Mouse (Mus musculus): ENCODE measurements around the gene Apoc4.

Gene Apoc4

DNA sequence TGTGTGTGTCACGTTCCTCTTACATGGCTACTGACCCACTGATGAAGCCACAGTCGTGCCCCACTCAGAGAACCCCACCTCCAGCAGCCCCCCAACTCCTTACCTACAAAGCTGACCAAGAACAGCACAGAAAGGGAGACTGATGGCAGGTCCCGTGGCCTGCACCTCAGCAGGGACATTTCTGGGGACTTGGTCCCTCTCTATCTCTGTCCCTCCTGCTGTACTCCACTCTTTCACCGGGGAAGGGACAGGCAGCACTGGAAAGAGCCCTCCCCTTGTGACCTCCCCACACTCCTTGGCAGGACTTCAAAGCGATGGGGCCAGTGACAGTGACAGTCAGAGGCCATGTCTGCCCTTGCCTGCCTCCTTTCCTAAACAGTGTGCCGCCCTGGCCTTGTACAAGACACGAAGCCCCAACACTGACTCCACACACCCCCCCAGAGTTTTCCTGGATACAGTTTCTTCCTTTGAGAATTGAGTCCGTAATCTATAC is at the start of gene Apoc4, which contains the start of gene Gm44805:
Gene Apoc4 (minus strand): TSS at position 278 of the 493 bp plus-strand sequence.
Gene Gm44805 (minus strand): TSS at position 222 of the 493 bp plus-strand sequence.
- CTCF ChIA-PET: interaction anchor here (0.7 kb wide), 1 partner anchor 20 kb away, joined by 3 read pairs; no protein-coding TSS in a partner anchor

DNA sequence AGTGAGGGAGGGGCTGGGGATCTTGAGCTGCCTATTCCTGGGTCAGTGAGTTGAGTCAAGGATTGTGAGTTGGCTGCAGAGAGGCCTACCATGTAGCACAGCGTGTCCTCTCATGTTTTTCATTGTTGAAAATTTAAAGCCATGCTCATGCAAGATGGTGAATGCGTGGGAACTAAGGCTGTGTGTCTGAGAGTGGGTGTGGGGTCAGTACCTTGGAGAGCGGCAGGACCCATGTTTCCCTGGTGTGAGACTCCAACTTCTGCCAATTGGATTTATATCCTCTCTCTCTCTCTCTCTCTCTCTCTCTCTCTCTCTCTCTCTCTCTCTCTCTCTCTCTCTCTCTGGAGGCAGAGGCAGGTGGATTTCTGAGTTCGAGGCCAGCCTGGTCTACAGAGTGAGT is 45.3 kb upstream of the Apoc4 start:
- CTCF ChIA-PET: no interaction called here

DNA sequence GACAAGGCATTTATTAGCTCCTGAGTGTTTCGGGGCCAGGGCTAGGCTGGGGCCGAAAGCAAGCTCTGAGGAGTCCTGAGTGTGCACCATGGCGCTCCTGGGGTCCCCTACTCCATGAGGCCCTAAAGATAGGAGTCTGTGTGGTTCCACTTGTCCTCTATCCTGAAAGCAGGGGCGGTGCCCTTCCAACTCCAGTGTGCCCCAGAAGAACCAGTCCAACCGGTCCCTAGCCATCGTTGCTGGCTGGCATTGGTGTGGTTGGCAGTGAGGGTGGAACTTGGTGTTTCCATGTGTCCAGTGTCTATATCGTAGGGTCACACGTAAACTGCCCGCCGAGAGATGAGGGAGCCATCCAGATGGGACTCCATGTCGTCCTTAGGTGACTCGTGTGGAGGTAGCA is 42.9 kb upstream of the Apoc4 start:
- CTCF ChIA-PET: no interaction called here

DNA sequence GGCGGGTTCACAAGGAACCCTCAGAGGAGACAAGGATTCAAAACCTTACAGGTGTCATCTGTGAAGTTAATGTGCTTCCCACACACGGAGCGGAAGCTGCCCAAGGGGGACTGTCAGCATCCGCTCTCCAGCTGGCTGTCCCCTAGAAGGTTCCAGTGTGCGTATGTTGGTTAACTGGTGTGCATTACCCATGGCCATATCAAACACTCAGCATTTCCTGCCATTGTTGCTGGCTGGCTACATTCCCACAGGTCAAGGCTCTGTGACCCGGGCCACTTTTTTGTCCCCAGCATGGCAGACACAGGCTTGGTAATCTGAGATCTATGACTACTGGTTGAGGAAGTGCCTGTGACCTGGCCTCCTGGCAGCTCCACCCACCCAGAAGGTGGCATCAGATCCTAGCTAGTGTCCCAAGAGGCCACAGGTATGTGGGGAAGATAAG is 41.5 kb upstream of the Apoc4 start:
- CTCF ChIA-PET: interaction anchor here (0.8 kb wide), 1 partner anchor 21 kb away, joined by 4 read pairs; no protein-coding TSS in a partner anchor

DNA sequence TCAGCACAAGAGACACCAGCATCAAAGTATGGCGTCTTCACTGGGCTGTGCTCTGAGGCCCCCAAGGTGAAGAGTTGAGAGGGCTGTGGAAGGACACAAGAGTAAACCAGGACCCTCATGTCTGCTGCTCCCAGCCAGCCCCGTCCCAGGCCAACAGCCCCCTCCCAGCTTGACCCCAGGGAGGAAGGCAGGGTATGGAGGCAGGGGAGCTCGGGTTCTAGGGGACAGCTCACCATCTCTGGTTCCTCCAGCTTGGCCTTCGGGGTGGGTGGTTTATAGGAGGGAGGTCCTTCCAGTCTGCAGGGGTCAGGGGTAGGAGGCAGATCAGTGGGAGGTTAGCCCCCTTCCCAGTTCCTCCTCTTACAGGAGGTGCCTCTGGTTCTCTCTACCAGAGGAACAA is 37.9 kb upstream of the Apoc4 start:
- CTCF ChIA-PET: no interaction called here

DNA sequence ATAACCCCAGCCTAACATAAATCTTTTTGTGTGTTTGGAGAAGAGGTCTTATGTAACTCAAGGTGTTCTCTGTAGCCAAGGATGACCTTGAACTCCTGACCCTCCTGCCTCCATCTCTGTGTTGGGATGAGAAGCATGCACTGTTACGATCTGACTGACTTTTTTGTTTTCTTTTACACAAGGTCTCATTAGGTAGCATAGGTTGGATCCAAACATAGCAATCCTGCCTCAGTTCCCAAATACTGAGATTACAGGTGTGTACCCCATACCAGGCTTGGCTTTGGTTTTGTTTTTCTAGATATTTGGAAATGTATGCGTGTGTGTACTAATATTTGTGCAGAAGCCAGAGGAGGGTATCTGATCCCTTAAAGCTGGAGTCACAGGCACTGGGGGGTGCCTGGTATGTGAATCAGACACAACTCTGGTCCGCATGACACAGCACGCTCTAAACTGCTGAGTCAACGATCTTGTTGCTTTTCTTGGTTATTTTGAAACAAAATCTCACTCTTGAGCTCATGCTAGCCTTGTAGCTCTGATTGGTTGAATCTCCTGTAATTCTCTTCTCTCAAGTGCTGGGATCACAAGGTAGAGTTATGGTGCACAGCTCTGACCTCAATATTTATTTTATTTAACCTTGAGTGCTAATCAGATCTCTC is 37.1 kb upstream of the Apoc4 start:
- CTCF ChIA-PET: interaction anchor here (1.0 kb wide), 1 partner anchor 169 kb away, joined by 3 read pairs; no protein-coding TSS in a partner anchor

DNA sequence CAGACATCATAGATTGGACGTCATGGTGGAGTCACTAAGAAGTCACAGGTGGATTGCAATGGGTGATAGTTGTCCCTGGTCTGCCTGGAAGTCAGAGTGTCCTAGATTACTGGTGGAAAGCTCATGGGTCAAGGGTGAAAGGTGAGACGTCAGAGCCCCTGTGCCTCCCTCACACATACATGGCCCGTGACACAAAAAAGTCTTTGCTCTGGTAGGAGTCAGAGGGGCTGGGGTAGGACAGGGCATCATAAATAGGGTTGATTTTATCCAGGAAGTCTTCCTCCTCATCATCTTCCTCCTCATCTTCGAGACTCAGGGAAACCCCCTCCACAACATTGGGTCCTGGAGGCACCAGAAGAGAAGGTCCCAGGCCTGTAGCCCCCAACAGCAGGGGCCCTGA is 36.1 kb upstream of the Apoc4 start:
- CTCF ChIA-PET: interaction anchor here (0.6 kb wide), 3 partner anchors 19 to 375 kb away, joined by 3 to 5 read pairs (median 3); no protein-coding TSS in a partner anchor

DNA sequence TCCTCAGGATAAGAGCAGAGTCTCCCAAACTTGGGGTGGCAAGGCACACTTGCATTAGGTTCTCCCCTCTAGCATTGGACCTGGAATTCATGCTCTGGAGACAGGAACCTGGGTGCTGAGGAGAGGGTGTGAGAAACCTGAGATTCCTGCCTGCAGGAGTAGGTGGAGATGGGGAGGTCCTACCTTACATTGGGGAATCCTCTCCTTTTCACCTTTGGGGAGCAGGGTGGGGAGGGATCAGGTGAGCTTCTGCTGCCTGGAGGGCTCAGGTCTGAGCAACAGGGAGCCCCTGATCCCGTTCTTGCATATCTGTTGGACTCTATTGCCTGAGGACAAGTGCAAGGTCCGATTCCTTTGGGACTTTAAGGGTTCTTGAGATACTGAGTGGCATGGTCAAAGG is 35.5 kb upstream of the Apoc4 start:
- CTCF ChIA-PET: interaction anchor here (0.6 kb wide), 1 partner anchor 18 kb away, joined by 3 read pairs; no protein-coding TSS in a partner anchor

DNA sequence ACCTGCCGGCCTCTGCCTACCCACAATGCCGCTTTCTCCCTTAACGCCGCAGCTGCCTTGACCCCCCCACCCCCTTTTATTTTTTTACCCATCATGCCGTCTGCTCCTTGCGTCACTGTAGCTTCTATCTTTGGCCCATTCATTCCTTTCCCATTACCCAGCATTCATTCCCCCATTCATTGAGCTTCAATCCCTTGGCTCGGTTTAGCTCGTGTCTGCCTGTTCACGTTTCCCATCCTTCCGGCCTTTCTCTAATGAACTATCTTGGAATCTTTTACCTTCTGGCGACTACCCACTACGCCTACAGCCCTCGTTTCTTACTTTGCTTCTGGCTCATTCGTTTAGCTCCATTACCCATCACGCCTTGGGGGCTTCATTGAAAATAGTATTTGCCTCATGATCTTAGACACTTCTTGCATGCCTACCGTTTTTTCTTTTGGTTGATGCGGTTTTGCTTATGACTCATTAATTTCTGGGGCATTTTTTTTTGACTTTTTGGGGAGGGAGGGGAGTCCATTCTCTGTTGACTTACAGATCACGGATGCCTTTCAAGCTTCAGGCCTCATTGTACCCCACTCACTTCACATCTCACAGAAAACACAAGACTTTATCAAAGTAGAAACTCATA is 34.9 kb upstream of the Apoc4 start:
- CTCF ChIA-PET: no interaction called here

DNA sequence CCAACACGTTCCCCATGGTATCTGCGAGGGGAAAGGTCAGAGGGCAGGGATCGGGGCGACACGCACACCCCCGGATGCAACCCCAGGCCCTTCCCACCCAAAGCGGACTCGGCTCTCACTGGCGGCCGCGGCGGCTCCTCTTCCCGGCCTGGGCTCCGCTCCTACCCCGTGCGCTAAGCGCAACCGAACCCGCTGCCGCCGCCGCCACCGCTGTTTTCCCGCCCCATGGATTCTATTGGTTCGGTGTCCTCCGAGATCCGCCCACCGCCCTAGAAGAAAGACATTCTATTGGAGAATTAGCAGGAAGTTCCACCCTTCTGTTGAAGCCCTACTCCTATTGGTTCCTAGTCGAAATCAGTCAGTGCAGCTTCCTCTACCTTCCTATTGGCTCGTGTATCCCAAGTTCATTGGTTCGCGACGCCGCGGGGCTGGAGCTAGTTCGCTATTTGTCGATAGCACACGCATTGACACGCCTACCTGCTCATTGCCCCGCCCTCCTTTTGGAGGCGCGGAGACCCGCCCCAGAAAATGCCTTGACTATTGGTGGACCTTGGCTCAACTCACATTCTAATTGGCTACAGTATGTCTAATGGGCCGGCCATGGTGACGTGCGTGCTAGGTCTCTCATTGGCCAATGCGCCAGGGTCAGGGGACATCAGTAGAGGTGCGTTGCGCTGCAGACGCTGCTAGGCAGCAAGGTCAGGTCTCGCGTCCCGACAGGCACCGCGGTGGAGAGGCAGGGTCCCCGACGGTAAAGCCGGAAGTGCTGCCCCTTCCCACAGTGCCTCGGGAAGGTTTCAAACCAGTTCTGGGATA is 34.2 kb upstream of the Apoc4 start, which contains the start of gene Tomm40:
Gene Tomm40 (minus strand): TSS at position 200 of the 816 bp plus-strand sequence.
- CTCF ChIA-PET: no interaction called here

DNA sequence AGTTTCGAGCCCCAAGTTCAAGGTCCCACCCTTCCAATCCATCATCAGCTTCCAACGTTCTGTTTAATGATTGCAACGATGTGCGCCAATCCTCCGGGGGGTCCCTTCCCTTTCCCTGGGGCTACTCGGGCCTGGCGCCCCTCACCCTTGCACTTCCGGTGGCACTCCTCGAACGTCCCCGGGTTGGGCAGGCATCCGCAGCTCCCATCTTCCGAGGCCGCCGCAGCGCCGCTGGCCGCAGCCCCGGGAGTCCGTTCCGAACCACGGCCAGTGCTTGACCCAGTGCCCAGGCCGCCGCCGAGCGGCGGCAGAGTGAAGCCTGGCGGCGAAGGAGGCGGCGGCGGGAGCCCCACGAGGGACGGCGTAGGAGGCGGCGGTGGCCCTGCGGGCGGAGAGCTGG is 33.6 kb upstream of the Apoc4 start:
- CTCF ChIA-PET: interaction anchor here (0.9 kb wide), 1 partner anchor 50 kb away, joined by 4 read pairs; no protein-coding TSS in a partner anchor

DNA sequence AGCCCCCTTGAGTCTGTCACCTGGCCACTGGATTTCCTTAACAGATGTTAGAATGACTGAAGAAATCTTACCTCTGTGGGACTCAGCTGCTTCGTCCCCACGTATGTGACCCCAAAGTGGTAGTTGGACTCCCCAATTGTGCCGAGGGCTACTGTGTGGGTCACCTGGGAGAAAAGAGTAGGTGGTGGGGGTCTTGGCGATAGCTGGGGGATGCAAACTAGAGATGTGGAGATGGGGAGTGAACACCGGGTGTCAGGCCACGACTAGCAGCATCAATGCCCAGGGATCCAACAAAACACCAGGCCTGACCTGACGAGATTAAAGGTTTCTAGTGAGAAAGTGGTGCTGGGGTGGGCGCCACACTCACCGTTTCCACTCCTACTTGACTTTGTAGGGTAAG is 32.3 kb upstream of the Apoc4 start:
- CTCF ChIA-PET: interaction anchor here (0.9 to 1.3 kb wide), 2 partner anchors 13 to 48 kb away, joined by 3 to 4 read pairs; no protein-coding TSS in a partner anchor

DNA sequence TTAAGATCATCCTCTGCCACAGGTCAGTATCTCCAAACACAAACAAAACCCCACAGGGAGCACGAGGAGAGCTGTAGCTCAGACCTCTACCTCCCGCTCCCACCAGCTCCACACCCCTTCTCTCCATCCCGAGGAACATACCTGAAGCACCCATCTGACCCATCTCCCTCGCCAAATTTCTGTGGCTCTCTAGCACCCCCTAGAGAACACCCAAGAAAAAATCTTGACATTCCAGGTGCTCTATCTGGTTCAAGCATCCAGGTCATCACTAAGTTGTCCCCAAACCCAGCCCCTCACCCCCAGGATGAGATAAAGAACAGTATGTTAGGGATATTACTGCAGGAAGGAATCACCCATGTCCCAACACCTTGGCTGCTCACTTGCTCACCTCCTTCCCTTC is 31.9 kb upstream of the Apoc4 start:
- CTCF ChIA-PET: interaction anchor here (1.0 to 1.3 kb wide), 2 partner anchors 13 to 68 kb away, joined by 3 read pairs; no protein-coding TSS in a partner anchor

DNA sequence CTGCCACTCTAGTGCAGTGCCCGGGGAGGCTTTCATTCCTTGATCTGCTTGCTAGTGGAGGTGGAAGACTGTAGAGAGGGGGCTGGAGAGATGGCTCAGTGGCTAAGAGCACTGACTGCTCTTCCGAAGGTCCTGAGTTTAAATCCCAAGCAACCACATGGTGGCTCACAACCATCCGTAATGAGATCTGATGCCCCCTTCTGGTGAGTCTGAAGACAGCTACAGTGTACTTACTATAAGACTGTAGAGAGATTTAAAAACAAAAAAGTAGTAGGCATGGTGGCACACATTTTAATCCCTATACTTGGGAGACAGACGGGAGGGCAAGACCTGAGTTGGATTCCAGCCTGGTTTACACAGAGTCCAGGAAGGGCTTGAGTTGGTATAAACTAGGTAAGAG is 31.1 kb upstream of the Apoc4 start:
- CTCF ChIA-PET: interaction anchor here (0.6 to 1.3 kb wide), 3 partner anchors 12 to 422 kb away, joined by 3 read pairs; no protein-coding TSS in a partner anchor

DNA sequence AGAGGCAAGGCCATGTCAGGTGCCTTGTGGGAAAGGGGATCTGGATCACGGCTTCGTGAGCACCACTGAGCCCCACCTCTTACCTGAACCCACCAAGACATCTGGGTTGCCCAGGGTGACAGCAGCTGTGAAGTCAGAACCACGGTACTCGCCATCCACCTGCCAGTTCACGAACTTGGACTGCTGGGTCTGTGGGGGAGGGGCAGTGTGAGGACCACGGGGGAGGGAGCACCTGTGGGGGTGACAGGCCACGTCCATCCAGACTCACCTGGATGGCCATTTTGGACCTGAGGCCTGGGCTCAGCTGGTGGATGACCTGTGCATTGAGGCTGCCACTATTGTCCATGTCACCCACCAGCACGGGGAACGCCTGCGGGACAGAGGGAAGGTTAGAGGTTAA is 29.4 kb upstream of the Apoc4 start:
- CTCF ChIA-PET: interaction anchor here (0.6 to 1.3 kb wide), 3 partner anchors 11 to 151 kb away, joined by 3 read pairs; partner anchors contain the start of gene Ceacam16

DNA sequence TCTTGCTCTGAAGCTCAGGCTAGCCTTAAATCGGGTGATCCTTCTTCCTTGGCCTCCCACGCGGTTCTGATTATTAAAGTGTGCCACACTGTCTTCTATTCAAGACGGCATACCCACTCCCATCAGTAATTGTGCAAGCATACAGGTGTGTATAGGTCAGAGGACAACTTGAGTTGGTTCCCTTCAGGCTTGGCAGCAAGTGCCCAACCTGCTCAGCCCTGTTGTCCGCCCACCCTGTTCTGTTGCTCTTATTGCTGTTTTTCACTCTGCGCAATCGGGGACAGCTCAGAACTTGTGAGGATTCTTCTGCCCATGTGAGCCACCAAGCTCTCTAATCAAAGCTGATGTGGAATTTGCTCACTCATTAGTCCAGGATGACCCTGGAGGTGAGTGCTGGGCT is 24.0 kb upstream of the Apoc4 start:
- CTCF ChIA-PET: no interaction called here

DNA sequence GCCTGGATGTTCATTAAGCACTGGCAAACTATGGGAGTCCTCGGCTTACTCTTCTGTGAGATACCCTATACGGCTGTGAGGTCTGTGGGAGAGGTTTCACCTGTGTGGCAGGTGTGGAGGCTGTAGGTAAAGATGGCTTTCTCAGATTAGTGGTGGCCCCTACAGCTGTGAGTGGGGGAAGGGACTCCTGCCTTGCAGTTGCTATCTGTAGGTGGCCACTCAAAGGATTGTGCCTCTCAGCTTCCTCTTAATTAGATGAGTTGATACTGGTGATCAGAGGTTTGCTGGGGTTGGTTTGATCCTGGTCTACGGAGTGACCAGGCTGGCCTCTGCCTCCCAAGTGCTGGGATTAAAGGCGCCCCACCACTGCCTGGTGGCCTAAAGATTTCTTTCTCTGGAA is 23.2 kb upstream of the Apoc4 start:
- CTCF ChIA-PET: no interaction called here

DNA sequence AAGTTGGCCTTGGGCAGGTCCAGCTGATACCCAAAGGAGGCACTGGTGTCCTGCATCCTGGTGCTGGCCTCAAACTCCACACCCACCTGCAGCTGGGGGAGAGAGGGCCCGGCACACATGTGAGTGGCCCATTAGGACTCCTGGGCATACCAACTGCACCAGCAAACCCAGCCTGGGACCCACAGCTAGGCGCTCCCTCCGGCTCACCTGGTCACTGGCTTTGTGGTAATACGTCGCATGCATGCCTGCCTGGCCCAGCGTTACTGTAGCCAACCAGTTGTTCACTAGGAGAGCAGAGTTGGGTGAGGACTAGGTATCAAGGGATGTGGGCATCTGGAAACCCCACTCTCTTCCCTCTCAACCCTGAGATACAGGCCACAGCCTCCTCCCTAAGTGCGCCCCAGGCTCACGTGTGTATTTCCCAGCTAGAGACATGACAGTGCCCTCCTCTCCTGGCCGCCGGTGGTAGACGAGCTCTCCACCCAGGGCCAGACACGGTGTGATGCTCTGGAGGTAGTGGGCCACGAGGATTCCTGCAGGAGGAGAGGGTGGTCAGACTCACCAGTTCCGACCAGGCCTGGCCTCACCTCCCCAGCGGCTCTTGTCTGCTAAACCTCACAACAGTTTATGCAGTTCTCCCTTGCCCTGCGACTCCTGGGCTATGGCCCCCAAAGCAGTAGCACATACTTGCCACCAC is 21.7 kb upstream of the Apoc4 start:
- CTCF ChIA-PET: interaction anchor here (0.6 to 1.3 kb wide), 3 partner anchors 20 to 48 kb away, joined by 3 to 4 read pairs (median 4); partner anchors contain the start of gene Nectin2

DNA sequence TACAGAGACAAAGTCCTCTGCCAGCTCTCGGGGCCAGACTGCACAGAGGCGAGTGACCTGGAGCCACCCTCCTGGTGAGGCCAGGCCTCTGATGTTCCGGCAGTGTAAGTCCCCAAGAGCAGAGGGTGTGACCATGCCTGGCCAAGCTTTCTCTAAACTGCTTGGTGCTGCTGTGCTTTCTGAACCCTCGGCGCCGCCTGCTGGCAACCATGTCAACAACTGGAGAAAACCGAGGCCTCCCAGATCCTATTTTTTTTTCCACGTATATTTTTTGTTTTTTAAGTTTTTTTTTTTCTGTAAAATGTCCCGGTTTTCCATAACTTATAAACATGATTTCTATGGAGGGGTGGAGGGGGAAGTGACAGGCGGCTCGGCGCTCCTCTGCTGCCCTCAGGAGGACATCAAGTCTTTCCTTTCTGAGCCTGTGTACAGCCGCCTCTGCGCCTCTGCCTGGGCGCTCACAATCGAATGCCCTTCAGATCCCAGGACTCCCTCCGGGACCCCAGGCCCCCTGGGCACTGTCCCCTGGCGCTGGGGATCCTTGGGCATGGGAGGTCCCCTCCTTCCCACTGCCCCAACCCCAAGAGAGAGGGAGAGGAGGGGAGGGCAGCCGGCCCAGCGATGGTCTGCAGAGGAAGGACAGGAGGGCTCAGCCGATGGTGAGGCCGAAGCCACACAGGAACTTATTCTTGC is 19.9 kb upstream of the Apoc4 start:
- CTCF ChIA-PET: interaction anchor here (0.5 to 2.3 kb wide), 5 partner anchors 12 to 106 kb away, joined by 3 to 13 read pairs (median 3); partner anchors contain the start of gene Gm44805
